Mouse (Mus musculus): ENCODE results near the gene Mael. TPM values are rescaled to one million over a fixed set of nuclear protein-coding genes. Genes with fewer than 3 reads are reported as not detected.

The Mael gene
- polyA plus RNA-seq, 1 experiment from 2014 or later = 0.09 TPM

- no peak overlapping the region for H3K4me3 ChIP-seq
- no peaks in the 10 kb centered on the region for H3K36me3 ChIP-seq
- H3K9me3 ChIP-seq = no peaks in the 10 kb centered on the region
- 84% methylated on average over 4 of the region's 4 CpGs for WGBS
- no peak overlapping the region for H3K9ac ChIP-seq
- no peaks in the 10 kb centered on the region for H3K27me3 ChIP-seq
- no peaks in the 10 kb centered on the region for H3K4me1 ChIP-seq
- no peak for ATAC-seq (ENCODE audit: insufficient number of reproducible peaks, low FRiP score, low TSS enrichment, low read depth)
- no peak overlapping the region for H3K27ac ChIP-seq
- H3K4me2 ChIP-seq = no peak overlapping the region
These were observed 48.7 kb downstream of the Mael start for GRCm38 (mm10) chr1:166189821-166190220.

GRCm38 (mm10) chr1:166185357-166185756 is 53.2 kb downstream of the Mael start:
- WGBS = 79% methylated on average over 5 of the region's 5 CpGs
- Histone ChIP-seq H3K27me3 (no peaks in the 10 kb centered on the region), H3K4me1 (peaks cover 4% of the 10 kb centered on the region; the same call in 1 of the 2 replicates), H3K4me3 (no peak overlapping the region), H3K27ac (no peak overlapping the region), H3K36me3 (no peaks in the 10 kb centered on the region), H3K9ac (no peak overlapping the region), H3K9me3 (no peaks in the 10 kb centered on the region), H3K4me2 (no peak overlapping the region)
- ATAC-seq (ENCODE audit: insufficient number of reproducible peaks, low FRiP score, low TSS enrichment, low read depth) = no peak

- Histone ChIP-seq H3K27ac (no peak overlapping the region), H3K9me3 (no peaks in the 10 kb centered on the region), H3K9ac (no peak overlapping the region), H3K4me3 (no peak overlapping the region), H3K4me2 (no peak overlapping the region), H3K36me3 (no peaks in the 10 kb centered on the region), H3K27me3 (no peaks in the 10 kb centered on the region), H3K4me1 (peaks cover 4% of the 10 kb centered on the region; the same call in 1 of the 2 replicates)
- 86% methylated on average over 22 of the region's 22 CpGs for WGBS
- ATAC-seq (ENCODE audit: insufficient number of reproducible peaks, low FRiP score, low TSS enrichment, low read depth) = no peak
These were observed 53.9 kb downstream of the Mael start for GRCm38 (mm10) chr1:166184391-166185229.

- no peaks in the 10 kb centered on the region for H3K9me3 ChIP-seq
- H3K36me3 ChIP-seq = no peaks in the 10 kb centered on the region
- no peak for ATAC-seq (ENCODE audit: insufficient number of reproducible peaks, low FRiP score, low TSS enrichment, low read depth)
- no peak overlapping the region for H3K9ac ChIP-seq
- H3K27ac ChIP-seq = no peak overlapping the region
- H3K4me3 ChIP-seq = no peak overlapping the region
- H3K4me1 ChIP-seq = peaks cover 4% of the 10 kb centered on the region; the same call in 1 of the 2 replicates
- 33% methylated on average over 10 of the region's 10 CpGs for WGBS
- no peak overlapping the region for H3K4me2 ChIP-seq
- no peaks in the 10 kb centered on the region for H3K27me3 ChIP-seq
These were observed 55.5 kb downstream of the Mael start for GRCm38 (mm10) chr1:166182952-166183627.

- H3K4me3 ChIP-seq = no peak overlapping the region
- WGBS = 90% methylated on average over 7 of the region's 7 CpGs
- H3K4me1 ChIP-seq = peaks cover 4% of the 10 kb centered on the region; the same call in 1 of the 2 replicates
- no peak overlapping the region for H3K27ac ChIP-seq
- H3K9me3 ChIP-seq = no peaks in the 10 kb centered on the region
- no peaks in the 10 kb centered on the region for H3K27me3 ChIP-seq
- H3K36me3 ChIP-seq = no peaks in the 10 kb centered on the region
- no peak overlapping the region for H3K4me2 ChIP-seq
- H3K9ac ChIP-seq = no peak overlapping the region
- ATAC-seq (ENCODE audit: insufficient number of reproducible peaks, low FRiP score, low TSS enrichment, low read depth) = no peak
These were observed 57.0 kb downstream of the Mael start for GRCm38 (mm10) chr1:166181510-166181909.

GRCm38 (mm10) chr1:166173621-166174020 is 64.9 kb downstream of the Mael start:
- no peaks in the 10 kb centered on the region for H3K9me3 ChIP-seq
- no peak overlapping the region for H3K27ac ChIP-seq
- no peaks in the 10 kb centered on the region for H3K36me3 ChIP-seq
- H3K27me3 ChIP-seq = no peaks in the 10 kb centered on the region
- no peaks in the 10 kb centered on the region for H3K4me1 ChIP-seq
- H3K9ac ChIP-seq = no peak overlapping the region
- H3K4me3 ChIP-seq = no peak overlapping the region
- no peak for ATAC-seq (ENCODE audit: insufficient number of reproducible peaks, low FRiP score, low TSS enrichment, low read depth)
- 46% methylated on average over 9 of the region's 9 CpGs for WGBS
- H3K4me2 ChIP-seq = no peak overlapping the region

GRCm38 (mm10) chr1:166172992-166173391 is 65.6 kb downstream of the Mael start:
- Histone ChIP-seq H3K9ac (no peak overlapping the region), H3K9me3 (no peaks in the 10 kb centered on the region), H3K27me3 (no peaks in the 10 kb centered on the region), H3K4me1 (no peaks in the 10 kb centered on the region), H3K27ac (no peak overlapping the region), H3K4me3 (no peak overlapping the region), H3K4me2 (no peak overlapping the region), H3K36me3 (no peaks in the 10 kb centered on the region)
- WGBS = 81% methylated on average over 3 of the region's 3 CpGs
- ATAC-seq (ENCODE audit: insufficient number of reproducible peaks, low FRiP score, low TSS enrichment, low read depth) = no peak

- WGBS = 91% methylated on average over 12 of the region's 12 CpGs
- Histone ChIP-seq H3K4me2 (no peak overlapping the region), H3K4me3 (no peak overlapping the region), H3K27me3 (no peaks in the 10 kb centered on the region), H3K36me3 (no peaks in the 10 kb centered on the region), H3K27ac (no peak overlapping the region), H3K4me1 (no peaks in the 10 kb centered on the region), H3K9me3 (no peaks in the 10 kb centered on the region), H3K9ac (no peak overlapping the region)
- ATAC-seq (ENCODE audit: insufficient number of reproducible peaks, low FRiP score, low TSS enrichment, low read depth) = no peak
These were observed 67.7 kb downstream of the Mael start for GRCm38 (mm10) chr1:166170852-166171251.

- Histone ChIP-seq H3K9ac (no peak overlapping the region), H3K9me3 (no peaks in the 10 kb centered on the region), H3K27ac (no peak overlapping the region), H3K36me3 (no peaks in the 10 kb centered on the region), H3K4me3 (no peak overlapping the region), H3K4me2 (no peak overlapping the region), H3K27me3 (no peaks in the 10 kb centered on the region), H3K4me1 (no peaks in the 10 kb centered on the region)
- 87% methylated on average over 7 of the region's 7 CpGs for WGBS
- ATAC-seq (ENCODE audit: insufficient number of reproducible peaks, low FRiP score, low TSS enrichment, low read depth) = no peak
These were observed 68.8 kb downstream of the Mael start for GRCm38 (mm10) chr1:166169713-166170112.

- 83% methylated on average over 7 of the region's 7 CpGs for WGBS
- ATAC-seq (ENCODE audit: insufficient number of reproducible peaks, low FRiP score, low TSS enrichment, low read depth) = no peak
These were observed 70.5 kb downstream of the Mael start for GRCm38 (mm10) chr1:166168017-166168416.

GRCm38 (mm10) chr1:166167405-166167804 is 71.1 kb downstream of the Mael start:
- Histone ChIP-seq H3K4me3 (no peak overlapping the region), H3K9me3 (no peaks in the 10 kb centered on the region), H3K36me3 (no peaks in the 10 kb centered on the region), H3K4me1 (no peaks in the 10 kb centered on the region), H3K27ac (no peak overlapping the region), H3K27me3 (no peaks in the 10 kb centered on the region), H3K9ac (no peak overlapping the region), H3K4me2 (no peak overlapping the region)
- no peak for ATAC-seq (ENCODE audit: insufficient number of reproducible peaks, low FRiP score, low TSS enrichment, low read depth)
- 74% methylated on average over 4 of the region's 4 CpGs for WGBS

More at GRCm38 (mm10) chr1:166168017-166168416, 70.5 kb downstream of the Mael start:
- Histone ChIP-seq H3K9ac (no peak overlapping the region), H3K4me1 (no peaks in the 10 kb centered on the region), H3K4me3 (no peak overlapping the region), H3K4me2 (no peak overlapping the region), H3K36me3 (no peaks in the 10 kb centered on the region), H3K9me3 (no peaks in the 10 kb centered on the region), H3K27me3 (no peaks in the 10 kb centered on the region), H3K27ac (no peak overlapping the region)

- H3K9ac ChIP-seq = no peak overlapping the region
- 87% methylated on average over 9 of the region's 9 CpGs for WGBS
These were observed 73.4 kb downstream of the Mael start for GRCm38 (mm10) chr1:166165159-166165558.

More at GRCm38 (mm10) chr1:166165159-166165558, 73.4 kb downstream of the Mael start:
- no peaks in the 10 kb centered on the region for H3K4me1 ChIP-seq
- H3K36me3 ChIP-seq = no peaks in the 10 kb centered on the region
- ATAC-seq (ENCODE audit: insufficient number of reproducible peaks, low FRiP score, low TSS enrichment, low read depth) = no peak
- H3K27ac ChIP-seq = no peak overlapping the region
- peaks cover 4% of the 10 kb centered on the region; the same call in 1 of the 2 replicates for H3K27me3 ChIP-seq
- H3K9me3 ChIP-seq = no peaks in the 10 kb centered on the region
- H3K4me3 ChIP-seq = no peak overlapping the region
- H3K4me2 ChIP-seq = no peak overlapping the region

Measured in limb, embryonic 15.5 days (tissue).